Mouse (Mus musculus) MN1 (cell line): Measurements from ENCODE around the gene Rai1.

Experiments used
- DNase-seq: peaks from one replicate; pipeline ENCODE4 v3.0.0-alpha.2; 2016; ENCODE audit warnings: low spot score

Gene Rai1

GRCm38 (mm10) chr11:60127863-60128512 is 23.2 kb downstream of the Rai1 start:
- no peak for DNase-seq

GRCm38 (mm10) chr11:60130516-60130915 is 25.7 kb downstream of the Rai1 start:
- no peak for DNase-seq

DNA sequence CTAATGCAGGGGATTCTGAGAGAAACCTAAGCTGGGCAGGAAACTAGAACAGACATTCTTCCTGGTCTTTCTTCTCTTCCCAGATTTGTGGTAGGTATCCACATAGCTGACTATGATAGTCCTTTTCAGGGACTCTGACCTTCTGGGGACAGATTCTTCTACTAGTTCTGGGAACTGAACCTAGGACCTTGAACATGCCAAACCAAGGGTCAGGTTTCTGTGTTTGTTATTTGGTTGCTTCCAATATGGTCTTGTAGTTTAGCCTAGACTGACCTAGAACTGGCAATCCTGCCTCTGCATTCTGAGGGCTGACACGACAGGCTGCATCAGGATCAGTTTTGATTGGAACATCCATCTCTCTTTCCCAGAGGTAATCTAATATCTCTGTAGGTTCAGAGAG is 27.2 kb downstream of the Rai1 start:
- no peak for DNase-seq

- DNase-seq = no peak
Observed at GRCm38 (mm10) chr11:60136491-60136890, 31.7 kb downstream of the Rai1 start.

- no peak for DNase-seq
Observed at GRCm38 (mm10) chr11:60137170-60137569, 32.4 kb downstream of the Rai1 start.

GRCm38 (mm10) chr11:60139141-60139733 is 34.4 kb downstream of the Rai1 start:
- DNase-seq = no peak

GRCm38 (mm10) chr11:60139734-60140371 is 35.0 kb downstream of the Rai1 start:
- DNase-seq = no peak

DNA sequence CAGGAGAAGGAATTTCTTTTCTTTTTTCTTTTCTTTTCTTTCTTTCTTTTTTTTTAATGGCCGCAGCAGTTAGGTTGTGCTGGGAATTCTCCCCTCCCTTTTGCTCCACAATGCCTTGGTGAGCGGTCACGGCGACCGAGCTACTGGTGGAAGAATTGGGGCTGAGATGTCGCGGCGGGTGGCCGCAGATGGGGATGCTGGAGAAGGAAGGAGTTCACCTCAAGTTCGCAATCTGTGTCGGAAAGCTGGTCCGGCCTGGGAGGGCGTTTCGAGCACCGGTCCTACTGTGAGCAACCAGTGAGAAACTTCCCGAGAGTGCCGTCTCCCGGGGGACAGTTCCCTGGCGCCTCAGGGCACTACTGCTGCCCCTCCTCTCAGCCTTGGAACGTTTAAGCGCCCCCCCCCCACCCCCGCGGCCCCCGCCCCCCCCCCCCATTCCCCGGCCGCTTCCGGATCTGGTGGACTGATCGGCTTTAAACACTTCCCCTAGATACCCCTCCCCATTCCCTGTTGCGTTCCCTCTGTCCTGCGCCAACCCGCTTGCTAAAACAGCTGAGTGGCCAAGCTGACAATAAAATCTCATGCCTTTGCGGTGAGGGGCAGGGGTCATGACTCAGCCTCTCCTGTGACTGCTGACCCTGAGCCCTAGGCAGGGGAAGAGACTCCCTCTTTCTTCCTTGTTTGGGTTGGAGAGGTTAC is 35.9 kb downstream of the Rai1 start:
- DNase-seq = no peak

- no peak for DNase-seq
Observed at GRCm38 (mm10) chr11:60141285-60141608, 36.4 kb downstream of the Rai1 start.

- no peak for DNase-seq
Observed at GRCm38 (mm10) chr11:60143086-60143485, 38.3 kb downstream of the Rai1 start.

DNA sequence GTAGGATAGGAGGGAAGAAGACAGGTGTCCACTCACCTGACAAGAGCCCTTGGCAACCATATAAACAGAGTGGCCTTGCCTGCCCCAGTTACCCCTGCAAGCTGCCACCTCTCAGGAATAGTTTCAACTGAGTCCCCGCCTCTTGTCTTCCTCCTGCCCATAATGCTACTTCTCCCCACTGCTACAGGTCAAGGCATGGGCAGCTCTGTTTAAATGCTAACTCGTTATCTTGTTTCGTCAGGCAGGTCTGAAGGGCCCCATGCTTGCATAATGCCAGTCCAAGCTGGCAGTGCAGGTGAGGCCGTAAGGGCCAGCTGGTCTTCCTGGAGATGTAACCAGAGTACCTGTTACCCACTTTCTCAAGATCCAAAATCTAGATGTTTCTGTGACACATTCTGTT is 41.4 kb downstream of the Rai1 start:
- DNase-seq = no peak

DNA sequence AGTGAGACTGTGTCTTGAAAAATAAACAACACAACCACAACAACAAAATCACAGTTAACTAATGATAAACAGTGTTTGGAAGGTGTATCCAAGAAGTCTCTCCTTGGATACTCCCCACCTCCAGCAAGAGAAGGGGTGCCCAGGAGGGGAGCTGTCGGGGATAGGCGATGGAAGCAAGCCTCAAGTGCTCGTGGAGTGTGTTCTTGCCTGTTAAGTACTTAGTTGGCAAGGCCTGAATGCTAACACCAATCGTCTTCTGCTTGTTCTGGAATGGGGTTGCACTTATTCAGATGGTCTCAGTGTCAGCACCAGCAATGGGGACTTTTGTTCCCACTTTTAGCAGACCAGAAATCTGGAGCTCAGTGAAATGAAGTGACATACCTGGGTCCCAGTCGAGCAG is 43.8 kb downstream of the Rai1 start:
- no peak for DNase-seq

GRCm38 (mm10) chr11:60149086-60149485 is 44.3 kb downstream of the Rai1 start:
- DNase-seq = no peak

DNA sequence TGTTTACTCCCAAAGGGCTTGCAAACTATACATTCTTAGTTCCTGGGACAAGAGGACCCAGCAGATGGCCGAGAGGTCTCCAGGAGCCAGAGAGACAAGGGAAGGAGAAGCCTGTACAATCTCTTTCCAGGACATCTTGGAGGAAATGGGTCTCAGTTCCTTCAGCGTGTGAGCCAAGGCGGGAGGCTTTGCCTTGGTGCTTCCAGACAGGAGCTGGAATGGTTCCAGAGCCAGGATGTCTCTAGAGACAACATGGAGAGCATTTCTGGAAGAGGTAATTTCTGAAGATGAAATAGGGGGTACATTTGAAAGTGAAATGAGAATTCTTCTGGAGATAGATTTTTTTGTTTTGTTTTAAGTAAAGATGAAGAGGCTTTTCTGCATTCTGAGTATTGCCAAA is 45.9 kb downstream of the Rai1 start:
- peak; percentile 29 for DNase-seq

GRCm38 (mm10) chr11:60152339-60152738 is 47.5 kb downstream of the Rai1 start:
- DNase-seq = no peak

- DNase-seq = no peak
Observed at GRCm38 (mm10) chr11:60153936-60154335, 49.1 kb downstream of the Rai1 start.

DNA sequence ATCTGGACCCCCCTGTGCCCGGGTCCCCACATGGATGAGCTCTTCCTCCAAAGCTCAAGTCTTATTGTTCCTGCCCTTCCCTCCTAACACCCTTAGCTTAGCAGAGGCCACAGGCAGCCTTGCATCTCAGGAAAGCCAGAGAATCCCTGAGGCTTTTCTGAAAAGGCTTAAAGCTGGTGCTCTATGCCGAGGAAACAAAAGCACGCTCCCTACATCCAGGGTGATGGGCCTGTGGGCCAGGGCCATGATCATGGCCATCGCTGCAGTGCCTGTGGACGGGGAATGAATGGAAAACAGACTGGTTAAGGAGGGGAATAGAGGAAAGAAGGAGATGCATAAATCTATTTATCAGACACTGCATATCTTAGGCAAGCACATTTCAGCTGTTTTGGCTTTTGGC is 50.9 kb downstream of the Rai1 start:
- no peak for DNase-seq

- no peak for DNase-seq
Observed at GRCm38 (mm10) chr11:60158271-60158670, 53.5 kb downstream of the Rai1 start.

GRCm38 (mm10) chr11:60159955-60160354 is 55.1 kb downstream of the Rai1 start:
- DNase-seq = no peak

DNA sequence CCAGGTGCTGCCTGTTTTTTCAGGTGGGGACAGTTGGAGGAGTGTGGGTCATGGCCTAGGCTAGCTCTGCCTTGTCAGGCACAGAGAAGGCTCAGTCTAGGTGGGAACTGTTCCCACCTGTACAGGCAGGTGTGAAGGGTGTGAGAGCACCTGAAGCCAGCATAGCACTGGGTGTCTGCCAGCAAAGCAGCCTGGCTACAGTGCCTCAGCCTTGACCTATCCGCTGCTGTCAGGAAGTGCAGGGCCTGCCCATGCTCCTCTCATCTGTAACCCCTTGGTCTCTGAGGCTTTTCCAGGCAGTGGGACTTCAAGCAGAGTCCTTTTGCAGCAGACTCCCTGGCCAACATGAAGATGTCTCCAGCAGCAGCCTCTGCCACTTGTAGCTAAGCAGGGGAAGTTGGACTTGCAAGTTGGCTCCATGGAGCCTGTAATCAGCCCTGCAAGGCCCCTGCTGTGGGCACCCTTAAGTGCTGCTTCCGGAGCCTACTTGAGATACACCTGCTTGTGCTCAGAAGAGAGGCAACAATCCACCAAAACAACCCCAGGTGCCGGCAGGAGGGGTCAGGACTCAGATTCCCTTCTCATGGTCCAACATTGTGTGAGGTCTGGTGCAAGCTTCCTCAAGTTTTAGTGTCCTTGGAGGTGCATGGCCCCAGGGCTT is 55.8 kb downstream of the Rai1 start:
- DNase-seq = no peak

DNA sequence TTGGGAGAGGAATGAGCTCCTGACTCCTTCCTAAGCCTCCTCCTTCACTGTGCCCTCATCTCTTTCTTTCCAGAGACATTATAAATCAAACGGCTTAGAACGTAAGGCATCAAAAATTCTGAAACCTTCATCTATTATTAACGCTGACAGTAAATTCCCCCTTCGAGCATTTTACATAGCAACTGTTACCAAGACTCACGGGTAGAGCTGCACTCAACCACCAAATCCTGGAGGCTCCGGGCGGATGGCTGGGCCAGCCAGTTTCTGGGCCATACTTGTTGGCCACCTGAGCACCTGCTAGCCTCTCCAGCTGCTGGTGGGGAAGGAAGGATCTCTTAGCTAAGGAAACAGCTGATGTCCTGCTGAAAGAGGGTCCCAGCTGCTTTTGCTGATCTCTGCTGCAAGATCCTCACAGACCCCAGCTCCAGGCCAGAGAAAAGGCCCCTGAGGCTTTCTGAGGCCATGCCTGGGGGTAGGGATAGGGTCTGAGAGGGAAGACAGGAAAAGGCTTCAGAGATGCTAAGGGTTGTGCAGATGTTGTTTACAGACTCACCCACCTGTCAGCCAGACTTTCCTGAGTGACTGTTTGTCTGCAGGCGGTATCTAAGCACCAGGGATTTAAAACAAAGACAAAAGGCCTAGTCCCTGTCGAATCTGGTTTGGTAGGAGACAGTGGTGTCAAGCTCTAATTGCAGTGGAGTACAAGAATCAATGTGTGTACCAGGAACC is 56.5 kb downstream of the Rai1 start:
- no peak for DNase-seq

DNA sequence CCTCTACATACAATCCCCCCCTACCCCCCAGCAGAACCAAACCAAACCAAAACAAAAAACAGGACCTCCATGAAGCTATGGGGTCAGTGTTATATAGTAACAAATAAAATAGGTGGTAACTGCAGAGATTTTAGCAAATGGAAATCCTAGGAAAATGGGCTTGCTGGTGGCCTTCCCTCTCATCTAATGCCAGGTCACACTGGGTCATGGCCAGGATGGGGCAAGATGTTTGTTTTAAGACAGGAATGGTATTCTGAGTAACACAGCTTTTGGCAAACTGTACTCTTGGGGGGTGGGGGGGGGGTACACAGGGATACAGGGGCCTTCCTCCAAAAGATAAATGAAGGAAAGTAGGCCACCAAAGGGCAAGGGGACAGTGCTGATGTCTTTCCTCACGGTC is 57.7 kb downstream of the Rai1 start:
- no peak for DNase-seq
